ENCODE assay signal across 11 mouse cellular contexts in genomic region chr1:41275642-41276041, GRCm38 (mm10).
DNase-seq lines count a peak whose midpoint lies in the region; ATAC-seq lines count a peak whose summit lies in the region.
"Had no signal": no experiment of that assay in that cellular context is flagged by ENCODE, and none has a peak within 500 bp of the region (broad histone marks: within the 10 kb centered on the region; RNA-seq: fewer than 3 reads in every experiment).

No protein-coding gene starts in this region.

- H3K4me1 ChIP-seq in heart, embryonic 13.5 days, result peaks cover 21% of the 10 kb centered on the region
- H3K4me1 ChIP-seq in forebrain, embryonic 16.5 days (replicated peaks; ENCODE audit: control insufficient read depth, insufficient read depth, low read length), result peaks cover 34% of the 10 kb centered on the region
- H3K4me1 ChIP-seq in midbrain, embryonic 10.5 days, result peaks cover 70% of the 10 kb centered on the region
- H3K4me1 ChIP-seq: stomach, embryonic 15.5 days had no signal

- H3K27ac ChIP-seq in heart, embryonic 13.5 days (replicated peaks), result no peak overlapping the region
- H3K27ac ChIP-seq in forebrain, embryonic 16.5 days (ENCODE audit: low read length), result peak overlapping the region; percentile 78
- peak overlapping the region; percentile 92 for H3K27ac ChIP-seq in midbrain, embryonic 10.5 days (replicated peaks)
- H3K27ac ChIP-seq: macrophage; stomach, embryonic 15.5 days had no signal

- H3K9ac ChIP-seq in heart, embryonic 13.5 days, result peak overlapping the region; percentile 66; the same call in 1 of the 2 replicates
- peak overlapping the region; percentile 45 for H3K9ac ChIP-seq in forebrain, embryonic 16.5 days (replicated peaks; ENCODE audit: low read depth, low read length)
- H3K9ac ChIP-seq: stomach, embryonic 15.5 days had no signal

- no peak for ATAC-seq in heart, embryonic 13.5 days (ENCODE audit: extremely low read depth, insufficient number of reproducible peaks, low FRiP score, low TSS enrichment)
- ATAC-seq in forebrain, embryonic 16.5 days, result peak; percentile 2; the same call in 1 of the 2 replicates
- ATAC-seq: intestine, embryonic 16.5 days had no signal

- H3K9me3 ChIP-seq in heart, embryonic 13.5 days, result no peaks in the 10 kb centered on the region; the same call in 1 of the 2 replicates
- no peaks in the 10 kb centered on the region for H3K9me3 ChIP-seq in forebrain, embryonic 16.5 days (ENCODE audit: control insufficient read depth, low read length)
- peaks cover 9% of the 10 kb centered on the region; the same call in 1 of the 2 replicates for H3K9me3 ChIP-seq in midbrain, embryonic 10.5 days (replicated peaks)
- H3K9me3 ChIP-seq: stomach, embryonic 15.5 days had no signal

- DNase-seq in heart, adult 11 months, result no peak
- peak; percentile 26 for DNase-seq in brain, embryonic 18.5 days (ENCODE audit: low read depth, low spot score)
- DNase-seq in midbrain, embryonic 10.5 days (ENCODE audit: low spot score), result peak; percentile 46
- DNase-seq in left cerebral cortex, adult 9 months (ENCODE audit: low spot score in 2 of 2), result no peak
- DNase-seq in cerebellum, adult 11-12 months, result no peak
- DNase-seq in layer of hippocampus, adult 9-10 months (ENCODE audit: low spot score), result no peak

- H3K4me2 ChIP-seq in heart, embryonic 13.5 days, result peak overlapping the region; percentile 69
- H3K4me2 ChIP-seq in forebrain, embryonic 16.5 days (ENCODE audit: low read length), result peak overlapping the region; percentile 53

- 20% methylated on average over 6 of the region's 6 CpGs for WGBS in heart, embryonic 13.5 days
- WGBS in forebrain, embryonic 16.5 days, result 4% methylated on average over 6 of the region's 6 CpGs
- 12% methylated on average over 6 of the region's 6 CpGs for WGBS in midbrain, embryonic 10.5 days

- no peaks in the 10 kb centered on the region for H3K36me3 ChIP-seq in heart, embryonic 13.5 days
- no peaks in the 10 kb centered on the region for H3K36me3 ChIP-seq in forebrain, embryonic 16.5 days (ENCODE audit: control insufficient read depth, insufficient read depth)
- no peaks in the 10 kb centered on the region for H3K36me3 ChIP-seq in midbrain, embryonic 10.5 days
- H3K36me3 ChIP-seq: stomach, embryonic 15.5 days had no signal

- no peaks in the 10 kb centered on the region for H3K27me3 ChIP-seq in heart, embryonic 13.5 days (replicated peaks)
- H3K27me3 ChIP-seq in forebrain, embryonic 16.5 days (replicated peaks; ENCODE audit: control insufficient read depth, insufficient read depth, low read length), result no peaks in the 10 kb centered on the region
- no peaks in the 10 kb centered on the region for H3K27me3 ChIP-seq in midbrain, embryonic 10.5 days (ENCODE audit: low read depth, poor library complexity, severe bottlenecking)
- H3K27me3 ChIP-seq: stomach, embryonic 15.5 days had no signal

- H3K4me3 ChIP-seq in heart, embryonic 13.5 days, result peak overlapping the region; percentile 38
- H3K4me3 ChIP-seq in forebrain, embryonic 16.5 days (replicated peaks; ENCODE audit: low read length), result peak overlapping the region; percentile 22
- peak overlapping the region; percentile 48 for H3K4me3 ChIP-seq in midbrain, embryonic 10.5 days
- H3K4me3 ChIP-seq: stomach, embryonic 15.5 days had no signal

Comparison
In these comparisons a context has a peak if more than half of its experiments do, and no peak if none do; other contexts are left out.
1. DNase-seq: peak in brain, embryonic 18.5 days (single experiment) and midbrain, embryonic 10.5 days (single experiment); none in heart, adult 11 months (single experiment), left cerebral cortex, adult 9 months (0 of 2), cerebellum, adult 11-12 months (single experiment) and layer of hippocampus, adult 9-10 months (single experiment).
2. Peak in every context shown above with its lines, with median percentiles within 50 percentile points of each other: H3K4me3 ChIP-seq.